Mouse (Mus musculus) neural tube, embryonic 11.5 days (tissue): ENCODE results near the gene Gm40193. TPM values are rescaled to one million over a fixed set of nuclear protein-coding genes. Genes with fewer than 3 reads are reported as not detected.
"Not testable (repeated sequence)": the region's sequence is repeated elsewhere in the genome, so short reads cannot be mapped to it uniquely, and the experiment has no call there.

ENCODE experiments used
- ATAC-seq: fragments of 200-750 bp; cut with Nextera tagmentation; 2 replicates; pipeline ENCODE4 v1.8.0; 2017; ENCODE audit warnings: moderate number of reproducible peaks, mild to moderate bottlenecking, moderate TSS enrichment, moderate library complexity; ENCODE audit not compliant: insufficient read depth, low FRiP score, low TSS enrichment
- DNase-seq: peaks from one replicate; pipeline ENCODE4 v3.0.0-alpha.2; 2015; ENCODE audit warnings: low spot score
- H3K27ac ChIP-seq: fragments of 300-500 bp; sonication (generic); 2 replicates; pipeline ENCODE4 v1.5.1; 2014; ENCODE audit warnings: low read depth, mild to moderate bottlenecking, low read length
- H3K27me3 ChIP-seq: fragments of 300-500 bp; sonication (generic); 2 replicates; pipeline ENCODE4 v1.6.1; 2014; ENCODE audit warnings: mild to moderate bottlenecking, low read length, mixed read lengths; ENCODE audit not compliant: control insufficient read depth, insufficient read depth
- H3K36me3 ChIP-seq: fragments of 300-500 bp; sonication (generic); 2 replicates; pipeline ENCODE4 v1.6.1; 2014; ENCODE audit warnings: mild to moderate bottlenecking, low read length, moderate library complexity, mixed read lengths; ENCODE audit not compliant: control insufficient read depth, insufficient read depth
- H3K4me1 ChIP-seq: fragments of 300-500 bp; sonication (generic); 2 replicates; pipeline ENCODE4 v1.6.1; 2014; ENCODE audit warnings: low read length, mixed read lengths; ENCODE audit not compliant: control insufficient read depth, insufficient read depth
- H3K4me2 ChIP-seq: fragments of 300-500 bp; sonication (generic); 2 replicates; pipeline ENCODE4 v1.6.1; 2014; ENCODE audit warnings: low read depth, mild to moderate bottlenecking, moderate library complexity
- H3K4me3 ChIP-seq: fragments of 300-500 bp; sonication (generic); 2 replicates; pipeline ENCODE4 v1.5.1; 2014; ENCODE audit warnings: low read depth, low read length
- H3K9ac ChIP-seq: fragments of 300-500 bp; sonication (generic); 2 replicates; pipeline ENCODE4 v1.6.1; 2014; ENCODE audit warnings: mild to moderate bottlenecking, low read length
- H3K9me3 ChIP-seq: fragments of 300-500 bp; sonication (generic); 2 replicates; pipeline ENCODE4 v1.6.1; 2016; ENCODE audit warnings: low read length; ENCODE audit not compliant: control insufficient read depth
- WGBS: fragments of 180-500 bp; shearing (Covaris S2); extraction: QIAGEN DNeasy Blood & Tissue Kit; methylation state at CpG from one replicate; pipeline ENCODE4 v1.1.7; 2014; 5-methylcytosine and 5-hydroxymethylcytosine counted together
- polyA plus RNA-seq: library from polyadenylated mRNA; unstranded; fragments of >200 nt; fragmentation: Nextera tagmentation; extraction: Ambion mirVana; gene quantifications from 2 replicates; pipeline ENCODE4 v1.2.1, GENCODE M21; 2014

The Gm40193 gene
- polyA plus RNA-seq, 1 experiment from 2014 or later, result not detected

- no peak for ATAC-seq
- H3K4me1 ChIP-seq, result peaks cover 5% of the 10 kb centered on the region; the same call in 1 of the 2 replicates
- no peaks in the 10 kb centered on the region for H3K27me3 ChIP-seq
- H3K4me2 ChIP-seq, result no peak overlapping the region
- DNase-seq, result no peak
- no peaks in the 10 kb centered on the region for H3K9me3 ChIP-seq
- no peaks in the 10 kb centered on the region for H3K36me3 ChIP-seq
- no peak overlapping the region for H3K4me3 ChIP-seq
- no peak overlapping the region for H3K27ac ChIP-seq
- no peak overlapping the region for H3K9ac ChIP-seq
- WGBS, result 89% methylated on average over 9 of the region's 9 CpGs
These were observed 24.8 kb upstream of the Gm40193 start for GRCm38 (mm10) chr11:70557545-70557944.

DNA sequence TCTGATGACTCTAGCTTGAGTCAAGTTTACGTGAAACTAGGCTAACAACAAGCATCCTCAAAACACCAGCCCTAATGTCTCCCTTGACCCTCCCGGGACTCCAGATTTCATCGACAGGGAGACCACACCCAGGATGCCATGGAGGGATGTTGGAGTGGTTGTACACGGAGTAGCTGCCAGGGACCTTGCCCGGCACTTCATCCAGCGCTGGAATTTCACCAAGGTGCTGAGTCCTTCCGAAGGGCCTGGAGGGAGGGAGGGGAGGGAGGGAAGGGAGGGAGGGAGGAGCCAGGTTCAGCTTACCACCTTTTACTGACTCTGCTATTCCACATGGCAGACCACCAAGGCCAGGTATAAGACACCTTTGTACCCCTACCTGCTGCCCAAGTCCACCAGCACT, 21.2 kb upstream of the Gm40193 start:
- no peak overlapping the region for H3K4me2 ChIP-seq
- ATAC-seq, result no peak
- H3K27me3 ChIP-seq, result no peaks in the 10 kb centered on the region
- WGBS, result 16% methylated on average over 7 of the region's 7 CpGs
- no peaks in the 10 kb centered on the region for H3K36me3 ChIP-seq
- no peak overlapping the region for H3K27ac ChIP-seq
- H3K4me1 ChIP-seq, result peaks cover 5% of the 10 kb centered on the region; the same call in 1 of the 2 replicates
- no peak overlapping the region for H3K4me3 ChIP-seq
- H3K9me3 ChIP-seq, result no peaks in the 10 kb centered on the region
- H3K9ac ChIP-seq, result no peak overlapping the region
- DNase-seq, result no peak

GRCm38 (mm10) chr11:70551526-70551925, 18.8 kb upstream of the Gm40193 start:
- H3K27me3 ChIP-seq, result no peaks in the 10 kb centered on the region
- no peak overlapping the region for H3K9ac ChIP-seq
- no peak for ATAC-seq
- H3K4me3 ChIP-seq, result no peak overlapping the region
- WGBS, result 89% methylated on average over 8 of the region's 8 CpGs
- no peaks in the 10 kb centered on the region for H3K9me3 ChIP-seq
- H3K4me2 ChIP-seq, result no peak overlapping the region
- peaks cover 5% of the 10 kb centered on the region; the same call in 1 of the 2 replicates for H3K4me1 ChIP-seq
- no peaks in the 10 kb centered on the region for H3K36me3 ChIP-seq
- no peak overlapping the region for H3K27ac ChIP-seq
- DNase-seq, result no peak

- WGBS, result 75% methylated on average over 7 of the region's 7 CpGs
- Histone ChIP-seq H3K4me3 (no peak overlapping the region), H3K36me3 (no peaks in the 10 kb centered on the region), H3K27me3 (peaks cover 7% of the 10 kb centered on the region), H3K27ac (no peak overlapping the region), H3K9me3 (no peaks in the 10 kb centered on the region), H3K4me2 (no peak overlapping the region), H3K9ac (no peak overlapping the region), H3K4me1 (no peaks in the 10 kb centered on the region; the same call in 1 of the 2 replicates)
- ATAC-seq, result no peak
- DNase-seq, result no peak
These were observed 11.8 kb upstream of the Gm40193 start for GRCm38 (mm10) chr11:70544496-70544895.

DNA sequence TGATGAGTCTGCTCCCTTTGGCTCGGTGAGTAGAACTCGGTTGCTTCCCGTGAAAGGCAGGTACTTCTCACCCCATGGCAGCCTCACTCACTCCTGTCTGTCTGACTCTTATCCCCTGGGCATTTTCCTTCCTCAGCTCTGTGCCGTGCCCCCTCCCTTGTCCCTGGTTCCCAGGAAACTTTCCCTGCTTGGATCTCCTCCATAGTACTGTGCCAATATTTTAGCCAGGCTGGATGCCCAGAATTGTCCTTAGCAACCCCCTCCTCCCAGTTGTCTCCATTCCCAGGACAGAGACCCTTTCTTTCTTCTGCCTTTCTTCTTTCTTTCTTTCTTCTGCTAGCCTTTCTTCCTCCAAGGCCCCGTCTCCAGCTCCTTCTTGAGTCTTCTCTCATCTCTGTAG, 8.7 kb upstream of the Gm40193 start:
- Histone ChIP-seq H3K36me3 (no peaks in the 10 kb centered on the region), H3K4me1 (no peaks in the 10 kb centered on the region; the same call in 1 of the 2 replicates), H3K9ac (no peak overlapping the region), H3K27me3 (peaks cover 11% of the 10 kb centered on the region), H3K9me3 (no peaks in the 10 kb centered on the region), H3K27ac (no peak overlapping the region), H3K4me2 (no peak overlapping the region), H3K4me3 (no peak overlapping the region)
- ATAC-seq (no peak), DNase-seq (no peak)
- 74% methylated on average over 5 of the region's 5 CpGs for WGBS

DNA sequence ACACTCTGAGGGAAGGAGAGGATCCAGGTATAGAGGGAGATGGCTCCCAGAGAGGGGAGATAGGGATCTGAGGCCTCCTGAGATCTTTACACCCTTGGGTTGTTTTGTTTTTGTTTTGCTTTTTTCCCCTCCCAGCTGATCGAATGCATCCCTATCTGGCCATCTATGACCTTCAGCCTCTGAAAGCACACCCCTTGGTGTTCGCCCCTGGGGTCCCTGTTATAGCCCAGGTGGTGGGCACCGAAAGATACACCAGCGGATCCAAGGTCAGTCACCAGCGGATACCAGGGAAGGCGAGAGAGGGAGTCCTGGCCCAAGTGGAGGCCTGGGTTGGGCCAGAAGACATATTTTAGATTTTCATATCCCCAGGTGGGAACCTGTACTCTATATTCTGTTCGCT, 8.2 kb upstream of the Gm40193 start:
- H3K9ac ChIP-seq, result no peak overlapping the region
- peak overlapping the region; percentile 75; the same call in 1 of the 2 replicates for H3K4me2 ChIP-seq
- no peak for DNase-seq
- 90% methylated on average over 7 of the region's 7 CpGs for WGBS
- no peaks in the 10 kb centered on the region; the same call in 1 of the 2 replicates for H3K4me1 ChIP-seq
- peaks cover 11% of the 10 kb centered on the region for H3K27me3 ChIP-seq
- no peak for ATAC-seq
- no peak overlapping the region for H3K4me3 ChIP-seq
- no peaks in the 10 kb centered on the region for H3K9me3 ChIP-seq
- H3K36me3 ChIP-seq, result no peaks in the 10 kb centered on the region
- no peak overlapping the region for H3K27ac ChIP-seq

DNA sequence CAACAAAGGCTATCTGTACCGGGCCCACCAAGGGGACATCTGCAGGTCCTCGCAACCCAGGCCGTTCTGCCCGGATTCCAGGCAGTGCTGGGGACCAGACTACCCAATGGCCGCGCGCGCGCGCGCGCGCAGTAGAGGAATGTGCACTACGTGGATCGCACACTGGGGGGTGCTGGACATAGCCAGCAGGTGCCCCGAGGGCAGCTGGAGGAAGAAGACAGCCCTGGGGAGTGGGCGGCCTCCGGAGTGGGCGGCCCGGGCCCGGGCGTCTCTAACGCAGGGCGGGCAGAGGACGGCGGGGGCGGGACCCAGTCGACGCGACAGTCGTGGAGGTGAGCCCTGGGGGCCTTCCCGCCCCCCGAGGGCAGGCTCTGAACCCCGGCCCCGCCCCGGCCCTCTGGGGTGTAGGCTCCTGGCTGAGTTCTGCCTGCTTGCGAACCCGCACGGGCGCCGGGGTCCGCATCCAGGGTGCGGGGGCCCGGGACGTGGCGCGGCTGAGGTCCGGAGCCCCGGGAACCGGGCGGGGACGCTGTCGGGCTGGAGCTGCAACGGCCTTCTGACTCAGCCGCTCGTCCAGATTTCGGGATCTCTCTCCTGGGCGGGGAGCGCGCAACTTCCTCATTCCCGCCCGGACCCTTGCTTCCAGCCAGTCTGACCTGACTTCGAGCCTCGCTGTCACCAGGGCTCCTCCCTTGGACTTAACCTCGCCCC, 7.3 kb upstream of the Gm40193 start, which contains the start of gene Pld2:
Gene Pld2 (plus strand): TSS at position 188 of the 711 bp plus-strand sequence.
- Histone ChIP-seq H3K9me3 (no peaks in the 10 kb centered on the region), H3K4me2 (peak within 1 kb of the TSS; percentile 75), H3K27me3 (peaks cover 11% of the 10 kb centered on the region), H3K4me3 (peak within 1 kb of the TSS; percentile 49), H3K9ac (peak within 1 kb of the TSS; percentile 57), H3K4me1 (no peaks in the 10 kb centered on the region; the same call in 1 of the 2 replicates), H3K36me3 (no peaks in the 10 kb centered on the region), H3K27ac (no peak within 1 kb of the TSS)
- whole genome bisulfite sequencing, result under 1% methylated on average over 47 of the region's 65 CpGs
- DNase-seq (peak; percentile 86), ATAC-seq (peak; percentile 53)

- peak overlapping the region; percentile 75 for H3K4me2 ChIP-seq
- DNase-seq (no peak), ATAC-seq (no peak)
- H3K4me1 ChIP-seq, result no peaks in the 10 kb centered on the region; the same call in 1 of the 2 replicates
- no peaks in the 10 kb centered on the region for H3K9me3 ChIP-seq
- peak overlapping the region; percentile 49 for H3K4me3 ChIP-seq
- peaks cover 11% of the 10 kb centered on the region for H3K27me3 ChIP-seq
- no peak overlapping the region for H3K27ac ChIP-seq
- 19% methylated on average over 9 of the region's 9 CpGs for WGBS
- no peaks in the 10 kb centered on the region for H3K36me3 ChIP-seq
- H3K9ac ChIP-seq, result peak overlapping the region; percentile 57; the same call in 1 of the 2 replicates
These were observed 6.7 kb upstream of the Gm40193 start for GRCm38 (mm10) chr11:70539423-70539822.

DNA sequence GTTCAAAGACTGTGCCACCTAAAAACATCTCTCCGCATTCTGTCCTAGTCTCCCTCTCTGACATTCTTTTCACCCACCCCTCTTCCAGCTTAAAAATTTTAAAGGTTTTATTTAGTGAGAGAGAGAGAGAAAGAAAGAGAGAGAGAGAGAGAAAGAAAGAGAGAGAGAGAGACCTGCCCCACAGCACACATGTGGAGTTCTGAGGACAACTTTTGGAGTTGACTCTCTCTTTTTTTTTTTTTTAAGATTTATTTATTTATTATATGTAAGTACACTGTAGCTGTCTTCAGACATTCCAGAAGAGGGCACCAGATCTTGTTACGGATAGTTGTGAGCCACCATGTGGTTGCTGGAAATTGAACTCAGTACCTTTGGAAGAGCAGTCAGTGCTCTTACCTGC, 1.7 kb downstream of the Gm40193 start:
- H3K9ac ChIP-seq, H3K36me3 ChIP-seq, DNase-seq, H3K9me3 ChIP-seq, ATAC-seq, H3K27me3 ChIP-seq, H3K4me2 ChIP-seq, H3K27ac ChIP-seq, H3K4me3 ChIP-seq, H3K4me1 ChIP-seq: not testable (repeated sequence)
- 65% methylated on average over 2 of the region's 2 CpGs for WGBS
